8 mouse cellular contexts compared by ENCODE assay signal in the genomic region with DNA sequence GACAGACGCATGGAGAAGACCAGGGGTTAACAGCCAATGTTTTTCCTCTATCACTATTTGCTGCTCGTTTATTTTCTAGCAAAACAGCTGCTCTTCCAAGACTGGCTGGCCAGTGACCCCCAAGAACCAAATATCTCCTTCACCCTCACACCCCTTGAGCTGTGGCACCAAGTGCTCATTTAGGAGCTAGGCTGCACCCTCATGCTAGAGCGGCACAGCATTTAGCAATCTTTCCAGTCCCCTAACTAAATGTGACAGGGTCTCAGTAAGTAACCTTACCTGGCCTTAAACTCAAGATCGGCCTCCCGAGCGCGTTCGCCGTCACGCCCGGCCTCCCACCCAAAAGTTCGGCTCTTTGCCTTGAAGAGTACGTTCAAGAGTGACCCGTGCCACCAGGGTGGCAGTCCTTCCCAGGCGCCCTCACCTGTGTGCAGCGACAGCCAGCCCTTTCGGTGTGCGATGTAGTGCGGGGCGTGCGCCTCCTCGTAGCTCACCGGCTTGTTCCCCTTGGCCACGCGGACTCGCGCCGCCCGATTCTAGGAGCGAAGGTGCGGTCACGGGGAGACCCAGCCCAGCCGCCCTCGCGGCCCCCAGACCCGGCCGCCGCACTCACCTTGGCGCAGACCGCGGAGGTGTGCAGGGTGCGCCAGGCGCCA. TPM values are rescaled to one million over a fixed set of nuclear protein-coding genes. Genes with fewer than 3 reads are reported as not detected.
A peak's percentile ranks its signal among the peaks of the same experiment; 100 is the strongest.
DNase-seq lines count a peak whose midpoint lies in the region; ATAC-seq and TF ChIP-seq lines count a peak whose summit lies in the region.

No protein-coding gene starts in this region.

- in situ Hi-C loops in ES-E14 (cut with MboI; ENCODE audit: low sequenced_read_pairs in 2 of 2, unreplicated experiment in 2 of 2) = no loop called here

- H3K36me3 ChIP-seq in ES-E14 (ENCODE audit: control insufficient read depth, insufficient read depth, low read length, poor library complexity, severe bottlenecking) = peaks cover 14% of the 10 kb centered on the region; the same call in 1 of the 2 replicates
- peaks cover 25% of the 10 kb centered on the region for H3K36me3 ChIP-seq in hindbrain, embryonic 14.5 days (replicated peaks; ENCODE audit: control insufficient read depth, insufficient read depth)
- H3K36me3 ChIP-seq in lung, embryonic 15.5 days = peaks cover 17% of the 10 kb centered on the region

- no peaks in the 10 kb centered on the region for H3K27me3 ChIP-seq in hindbrain, embryonic 14.5 days (ENCODE audit: control insufficient read depth, insufficient read depth, low read length)
- no peaks in the 10 kb centered on the region for H3K27me3 ChIP-seq in lung, embryonic 15.5 days

- no peaks in the 10 kb centered on the region for H3K9me3 ChIP-seq in ES-E14 (ENCODE audit: control insufficient read depth, insufficient read depth, low read depth, low read length)
- H3K9me3 ChIP-seq in hindbrain, embryonic 14.5 days (ENCODE audit: control insufficient read depth, low read length) = no peaks in the 10 kb centered on the region
- H3K9me3 ChIP-seq in lung, embryonic 15.5 days = no peaks in the 10 kb centered on the region

- peak overlapping the region; percentile 96 for H3K9ac ChIP-seq in ES-E14 (ENCODE audit: insufficient read depth, low read depth, low read length, poor library complexity, severe bottlenecking)
- peak overlapping the region; percentile 86 for H3K9ac ChIP-seq in hindbrain, embryonic 14.5 days
- H3K9ac ChIP-seq in lung, embryonic 15.5 days = peak overlapping the region; percentile 88

- H3K4me3 ChIP-seq in ES-E14 (ENCODE audit: insufficient read depth in 1 of 2, low read depth in 1 of 2, low read length in 2 of 2, poor library complexity in 1 of 2, severe bottlenecking in 1 of 2) = peak overlapping the region; percentile 89 to 98
- peak overlapping the region; percentile 85 for H3K4me3 ChIP-seq in cortical plate, adult 2 months (ENCODE audit: insufficient read depth, low read length)
- peak overlapping the region; percentile 86 for H3K4me3 ChIP-seq in hindbrain, embryonic 14.5 days (replicated peaks; ENCODE audit: low read length)
- H3K4me3 ChIP-seq in lung, embryonic 15.5 days = peak overlapping the region; percentile 87

- peak; percentile 75 for ATAC-seq in hindbrain, embryonic 14.5 days (ENCODE audit: low FRiP score)
- ATAC-seq in lung, embryonic 15.5 days (ENCODE audit: borderline replicate concordance, extremely low read depth, low FRiP score, low TSS enrichment) = peak; percentile 75

- TF ChIP-seq CTCF in cortical plate, adult 2 months (IDR thresholded peaks at IDR 0.05; ENCODE audit: extremely low read depth, insufficient read depth, low read length) = no peak

- peak overlapping the region; percentile 53; the same call in 1 of the 2 replicates for H3K27ac ChIP-seq in ES-E14 (ENCODE audit: insufficient read depth, low read depth, low read length, poor library complexity, severe bottlenecking)
- H3K27ac ChIP-seq in cortical plate, adult 2 months (ENCODE audit: insufficient read depth, low read length) = no peak overlapping the region
- peak overlapping the region; percentile 79 for H3K27ac ChIP-seq in hindbrain, embryonic 14.5 days
- H3K27ac ChIP-seq in lung, embryonic 15.5 days = peak overlapping the region; percentile 68

- peaks cover 7 to 12% of the 10 kb centered on the region in 2 experiments; a peak in 3 of 4 replicates for H3K4me1 ChIP-seq in ES-E14 (ENCODE audit: control insufficient read depth in 2 of 2, insufficient read depth in 2 of 2, low read length in 2 of 2, poor library complexity in 1 of 2)
- H3K4me1 ChIP-seq in cortical plate, adult 2 months (ENCODE audit: control insufficient read depth, insufficient read depth, low read length) = no peaks in the 10 kb centered on the region
- H3K4me1 ChIP-seq in hindbrain, embryonic 14.5 days (replicated peaks; ENCODE audit: control insufficient read depth, insufficient read depth, low read length) = peaks cover 14% of the 10 kb centered on the region
- H3K4me1 ChIP-seq in lung, embryonic 15.5 days = peaks cover 14% of the 10 kb centered on the region

- H3K4me2 ChIP-seq in hindbrain, embryonic 14.5 days (replicated peaks) = peak overlapping the region; percentile 70
- H3K4me2 ChIP-seq in lung, embryonic 15.5 days = peak overlapping the region; percentile 72

- no peak for TF ChIP-seq POLR2A in cortical plate, adult 2 months (IDR thresholded peaks at IDR 0.05; ENCODE audit: extremely low read depth, insufficient read depth, low read length)

- DNase-seq in layer of hippocampus, postnatal 14 days (ENCODE audit: low spot score in 2 of 2) = peak; percentile 26 to 42
- no peak for DNase-seq in layer of hippocampus, adult 9-11 months
- no peak for DNase-seq in ES-E14 (ENCODE audit: low read depth, low spot score)
- DNase-seq in hindbrain, embryonic 14.5 days (ENCODE audit: low spot score) = no peak
- peak; percentile 25 for DNase-seq in retina, embryonic 14.5 days (ENCODE audit: low spot score)
- DNase-seq in cerebellum, postnatal 25 days = no peak

- WGBS in hindbrain, embryonic 14.5 days = under 1% methylated on average over 43 of the region's 43 CpGs
- WGBS in lung, embryonic 15.5 days = under 1% methylated on average over 43 of the region's 43 CpGs

TF ChIP-seq in ES-E14, 5 proteins besides CTCF, POLR2A, EP300 and RAD21:
- TF ChIP-seq HCFC1 (IDR thresholded peaks at IDR 0.05; ENCODE audit: borderline replicate concordance, insufficient read depth, low read length) = 0 out of 2 replicates have a peak, but pooled peaks have one; percentile 14
- no peak for TF ChIP-seq ZNF384 (IDR thresholded peaks at IDR 0.05; ENCODE audit: low read depth, low read length)
- TF ChIP-seq ZC3H11A (IDR thresholded peaks at IDR 0.05; ENCODE audit: borderline replicate concordance, low read depth, low read length) = no peak
- no peak for TF ChIP-seq CHD2 (IDR thresholded peaks at IDR 0.05; ENCODE audit: low read depth, low read length)
- no peak for TF ChIP-seq MAFK (IDR thresholded peaks at IDR 0.05; ENCODE audit: insufficient read depth, low read depth, low read length)
TF ChIP-seq in ES-E14: peak in this region for 1.

RNA-seq across cellular contexts. Expression of gene Mrps24, which starts 8.5 kb away (rescaled TPM):
- 10 to 100 TPM; 73.1 to 76.8 TPM for total RNA-seq in layer of hippocampus, postnatal 14 days (2021)
- 125 and 170 TPM in 2 replicates for total RNA-seq in ES-E14 (2012; rRNA removed)
- 96.6 and 109 TPM in 2 replicates for polyA plus RNA-seq in cortical plate, adult 2 months (2012; rRNA removed)
- 186 and 224 TPM in 2 replicates for polyA plus RNA-seq in hindbrain, embryonic 14.5 days (2014; fragmentation: Nextera tagmentation; extraction: Ambion mirVana)
- 179 and 188 TPM in 2 replicates for polyA plus RNA-seq in lung, embryonic 15.5 days (2015; fragmentation: Nextera tagmentation; extraction: Ambion mirVana)

RNA-seq across cellular contexts. Expression of gene Urgcp, which starts 55.2 kb away (rescaled TPM):
- total RNA-seq in layer of hippocampus, postnatal 14 days (2021) = 10 to 100 TPM; 54.2 to 67.8 TPM
- 10.3 and 10.4 TPM in 2 replicates for total RNA-seq in ES-E14 (2012; rRNA removed)
- polyA plus RNA-seq in cortical plate, adult 2 months (2012; rRNA removed) = 33.0 and 35.1 TPM in 2 replicates
- 26.2 and 26.8 TPM in 2 replicates for polyA plus RNA-seq in hindbrain, embryonic 14.5 days (2014; fragmentation: Nextera tagmentation; extraction: Ambion mirVana)
- 24.6 and 24.8 TPM in 2 replicates for polyA plus RNA-seq in lung, embryonic 15.5 days (2015; fragmentation: Nextera tagmentation; extraction: Ambion mirVana)

Comparison
In these comparisons a context has a peak if more than half of its experiments do, and no peak if none do; other contexts are left out.
1. DNase-seq: peak in layer of hippocampus, postnatal 14 days (2 of 2) and retina, embryonic 14.5 days (single experiment); none in layer of hippocampus, adult 9-11 months (single experiment), ES-E14 (single experiment), hindbrain, embryonic 14.5 days (single experiment) and cerebellum, postnatal 25 days (0 of 2).
2. Peak in every context shown above with its lines, with median percentiles within 50 percentile points of each other: H3K4me3 ChIP-seq and H3K9ac ChIP-seq.